ENCODE assay signal across 8 mouse cellular contexts in the genomic region with DNA sequence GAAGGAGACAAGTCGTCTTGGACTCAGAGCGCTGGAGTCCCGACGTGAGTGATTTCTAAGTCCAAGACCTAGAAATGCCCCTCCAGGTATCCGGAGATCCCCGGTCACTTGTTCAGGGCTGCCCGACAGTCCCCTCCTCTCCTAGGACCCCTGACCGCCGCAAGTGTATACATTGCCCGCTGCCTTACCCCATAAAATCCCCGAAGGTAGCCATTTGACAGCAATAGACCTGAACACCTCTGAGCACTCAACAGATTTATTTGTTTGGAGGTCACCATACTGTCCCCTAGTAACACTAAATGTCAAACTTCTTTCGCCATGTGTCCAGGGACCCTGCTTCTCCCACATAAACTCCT. TPM values are rescaled to one million over a fixed set of nuclear protein-coding genes. Genes with fewer than 3 reads are reported as not detected.
DNase-seq lines count a peak whose midpoint lies in the region; ATAC-seq and TF ChIP-seq lines count a peak whose summit lies in the region.

No protein-coding gene starts in this region.

- peak overlapping the region; percentile 68 for H3K4me2 ChIP-seq in heart, embryonic 12.5 days
- H3K4me2 ChIP-seq in forebrain, postnatal 0 days (ENCODE audit: low read depth) = peak overlapping the region; percentile 49
- H3K4me2 ChIP-seq in liver, postnatal 0 days (ENCODE audit: low read depth, low read length) = peak overlapping the region; percentile 70

- H3K9me3 ChIP-seq in heart, embryonic 12.5 days (replicated peaks) = no peaks in the 10 kb centered on the region
- no peaks in the 10 kb centered on the region for H3K9me3 ChIP-seq in ES-Bruce4 (replicated peaks; ENCODE audit: control insufficient read depth, insufficient read depth, low read length, poor library complexity, severe bottlenecking)
- H3K9me3 ChIP-seq in forebrain, postnatal 0 days (ENCODE audit: low read length) = no peaks in the 10 kb centered on the region
- no peaks in the 10 kb centered on the region for H3K9me3 ChIP-seq in liver, postnatal 0 days (ENCODE audit: low read length)

- WGBS in heart, embryonic 12.5 days = 17% methylated on average over 12 of the region's 12 CpGs
- 42% methylated on average over 12 of the region's 12 CpGs for WGBS in forebrain, postnatal 0 days
- WGBS in liver, postnatal 0 days (ENCODE audit: insufficient replicate concordance) = 21% methylated on average over 12 of the region's 12 CpGs

- no peaks in the 10 kb centered on the region for H3K27me3 ChIP-seq in heart, embryonic 12.5 days (replicated peaks)
- no peaks in the 10 kb centered on the region for H3K27me3 ChIP-seq in ES-Bruce4 (ENCODE audit: control insufficient read depth, insufficient read depth, low read length, poor library complexity, severe bottlenecking)
- H3K27me3 ChIP-seq in forebrain, postnatal 0 days (ENCODE audit: insufficient read depth, low read length) = no peaks in the 10 kb centered on the region
- H3K27me3 ChIP-seq in liver, postnatal 0 days (ENCODE audit: insufficient read depth, low read length) = no peaks in the 10 kb centered on the region

- peak overlapping the region; percentile 40 for H3K4me3 ChIP-seq in heart, embryonic 12.5 days
- peak overlapping the region; percentile 33 for H3K4me3 ChIP-seq in ES-Bruce4 (ENCODE audit: low read depth, low read length)
- peak overlapping the region; percentile 21 for H3K4me3 ChIP-seq in forebrain, postnatal 0 days (ENCODE audit: low read depth, low read length)
- peak overlapping the region; percentile 29 for H3K4me3 ChIP-seq in liver, postnatal 0 days (ENCODE audit: low read depth, low read length)

- H3K27ac ChIP-seq in heart, embryonic 12.5 days (ENCODE audit: poor library complexity, severe bottlenecking) = no peak overlapping the region
- no peak overlapping the region for H3K27ac ChIP-seq in ES-Bruce4 (ENCODE audit: insufficient read depth, low read length)
- no peak overlapping the region for H3K27ac ChIP-seq in forebrain, postnatal 0 days (ENCODE audit: low read depth, low read length)
- H3K27ac ChIP-seq in liver, postnatal 0 days (ENCODE audit: low read depth) = no peak overlapping the region

- DNase-seq in heart, postnatal 25 days (ENCODE audit: low spot score) = no peak
- DNase-seq in forebrain, postnatal 0 days = no peak
- DNase-seq in liver, postnatal 0 days = no peak
- DNase-seq in adrenal gland, postnatal 14 days = no peak

- no peak for TF ChIP-seq CTCF in ES-Bruce4 (IDR thresholded peaks at IDR 0.05; ENCODE audit: low read depth, low read length)
- TF ChIP-seq CTCF in forebrain, postnatal 0 days (IDR thresholded peaks at IDR 0.05; ENCODE audit: low read depth) = no peak
- no peak for TF ChIP-seq CTCF in liver, postnatal 0 days (IDR thresholded peaks at IDR 0.05; ENCODE audit: low read depth)

- TF ChIP-seq EP300 in ES-Bruce4 (IDR thresholded peaks at IDR 0.05; ENCODE audit: insufficient read depth, low read depth, low read length) = no peak
- no peak for TF ChIP-seq EP300 in liver, postnatal 0 days (IDR thresholded peaks at IDR 0.05; ENCODE audit: low read depth)

- no peak overlapping the region; the same call in 1 of the 2 replicates for H3K9ac ChIP-seq in heart, embryonic 12.5 days
- 0 out of 2 replicates have a peak overlapping the region, but pooled peaks have one; percentile 29 for H3K9ac ChIP-seq in ES-Bruce4 (ENCODE audit: low read depth, poor library complexity, severe bottlenecking)
- no peak overlapping the region for H3K9ac ChIP-seq in forebrain, postnatal 0 days
- no peak overlapping the region for H3K9ac ChIP-seq in liver, postnatal 0 days (replicated peaks)

- H3K36me3 ChIP-seq in heart, embryonic 12.5 days = no peaks in the 10 kb centered on the region
- no peaks in the 10 kb centered on the region for H3K36me3 ChIP-seq in ES-Bruce4 (ENCODE audit: control insufficient read depth, insufficient read depth, low read length, poor library complexity, severe bottlenecking)
- no peaks in the 10 kb centered on the region for H3K36me3 ChIP-seq in forebrain, postnatal 0 days (ENCODE audit: insufficient read depth)
- no peaks in the 10 kb centered on the region for H3K36me3 ChIP-seq in liver, postnatal 0 days (replicated peaks; ENCODE audit: insufficient read depth, low read length)

- no peak for ATAC-seq in heart, embryonic 12.5 days (ENCODE audit: insufficient number of reproducible peaks, low FRiP score)
- ATAC-seq in forebrain, postnatal 0 days = no peak
- ATAC-seq in liver, postnatal 0 days = peak; percentile 9
- no peak for ATAC-seq in erythroid progenitor cell, adult 5-6 weeks (replicated peaks; ENCODE audit: low FRiP score, poor library complexity, severe bottlenecking)
- ATAC-seq in megakaryocyte progenitor cell, adult 5-6 weeks (replicated peaks; ENCODE audit: poor library complexity) = no peak

- no peak for TF ChIP-seq POLR2A in ES-Bruce4 (IDR thresholded peaks at IDR 0.05; ENCODE audit: insufficient read depth, low read length)

- intact Hi-C loops in heart, postnatal 25 days (cut with DNase I) = loop anchor here (5.0 kb wide), 1 partner anchor 33 kb away; no protein-coding TSS in a partner anchor

- no peaks in the 10 kb centered on the region for H3K4me1 ChIP-seq in heart, embryonic 12.5 days (replicated peaks)
- H3K4me1 ChIP-seq in ES-Bruce4 (ENCODE audit: control insufficient read depth, insufficient read depth, low read length) = no peaks in the 10 kb centered on the region
- H3K4me1 ChIP-seq in forebrain, postnatal 0 days (ENCODE audit: insufficient read depth) = no peaks in the 10 kb centered on the region
- no peaks in the 10 kb centered on the region; the same call in 1 of the 2 replicates for H3K4me1 ChIP-seq in liver, postnatal 0 days (ENCODE audit: insufficient read depth)

RNA-seq across cellular contexts. Expression of gene Magix, which starts 1.0 kb away (rescaled TPM):
- polyA plus RNA-seq in heart, embryonic 12.5 days (2016; fragmentation: Nextera tagmentation; extraction: Ambion mirVana) = 0.18 TPM in 2 replicates
- total RNA-seq in heart, postnatal 25 days (2021) = 10 to 100 TPM; 24.1 to 26.0 TPM
- not detected in 2 replicates for polyA plus RNA-seq in ES-Bruce4 (2011; ENCODE audit: insufficient read depth, insufficient read length, low read depth, missing spikeins)
- total RNA-seq in forebrain, postnatal 0 days (2014; rRNA removed) = 0.15 TPM in 1 of 2 replicates, not detected in the other
- polyA plus RNA-seq in forebrain, postnatal 0 days (2015; fragmentation: Nextera tagmentation; extraction: Ambion mirVana) = 0.21 and 0.22 TPM in 2 replicates
- 2.4 TPM in 2 replicates for polyA plus RNA-seq in liver, postnatal 0 days (2015; fragmentation: Nextera tagmentation; extraction: Ambion mirVana)
- 4.2 and 5.1 TPM in 2 replicates for total RNA-seq in adrenal gland, postnatal 14 days (2021)
- total RNA-seq in erythroid progenitor cell, adult 5-6 weeks (2015; ENCODE audit: low replicate concordance) = not detected in 2 replicates
- total RNA-seq in erythroid progenitor cell, adult 5-6 weeks (2017; ENCODE audit: low replicate concordance) = not detected in 2 replicates
- not detected in 2 replicates for total RNA-seq in megakaryocyte progenitor cell, adult 5-6 weeks (2015)
- total RNA-seq in megakaryocyte progenitor cell, adult 5-6 weeks (2017) = not detected in 2 replicates

RNA-seq across cellular contexts. Expression of gene Plp2, which starts 8.8 kb away (rescaled TPM):
- 147 and 155 TPM in 2 replicates for polyA plus RNA-seq in heart, embryonic 12.5 days (2016; fragmentation: Nextera tagmentation; extraction: Ambion mirVana)
- total RNA-seq in heart, postnatal 25 days (2021) = 10 to 100 TPM; 41.6 to 54.1 TPM
- 239 and 246 TPM in 2 replicates for polyA plus RNA-seq in ES-Bruce4 (2011; ENCODE audit: insufficient read depth, insufficient read length, low read depth, missing spikeins)
- 15.7 and 24.3 TPM in 2 replicates for total RNA-seq in forebrain, postnatal 0 days (2014; rRNA removed)
- polyA plus RNA-seq in forebrain, postnatal 0 days (2015; fragmentation: Nextera tagmentation; extraction: Ambion mirVana) = 37.3 and 38.3 TPM in 2 replicates
- polyA plus RNA-seq in liver, postnatal 0 days (2015; fragmentation: Nextera tagmentation; extraction: Ambion mirVana) = 25.7 TPM in 2 replicates
- 75.2 and 76.6 TPM in 2 replicates for total RNA-seq in adrenal gland, postnatal 14 days (2021)
- 64.6 and 96.2 TPM in 2 replicates for total RNA-seq in erythroid progenitor cell, adult 5-6 weeks (2015; ENCODE audit: low replicate concordance)
- 9.6 and 18.7 TPM in 2 replicates for total RNA-seq in erythroid progenitor cell, adult 5-6 weeks (2017; ENCODE audit: low replicate concordance)
- total RNA-seq in megakaryocyte progenitor cell, adult 5-6 weeks (2015) = 115 and 133 TPM in 2 replicates
- 26.4 and 37.1 TPM in 2 replicates for total RNA-seq in megakaryocyte progenitor cell, adult 5-6 weeks (2017)

RNA-seq across cellular contexts. Expression of gene Gpkow, which starts 16.9 kb away (rescaled TPM):
- polyA plus RNA-seq in heart, embryonic 12.5 days (2016; fragmentation: Nextera tagmentation; extraction: Ambion mirVana) = 35.5 and 36.4 TPM in 2 replicates
- total RNA-seq in heart, postnatal 25 days (2021) = 10 to 100 TPM; 19.5 to 21.3 TPM
- polyA plus RNA-seq in ES-Bruce4 (2011; ENCODE audit: insufficient read depth, insufficient read length, low read depth, missing spikeins) = 14.7 and 17.1 TPM in 2 replicates
- total RNA-seq in forebrain, postnatal 0 days (2014; rRNA removed) = 15.9 and 21.0 TPM in 2 replicates
- polyA plus RNA-seq in forebrain, postnatal 0 days (2015; fragmentation: Nextera tagmentation; extraction: Ambion mirVana) = 36.4 and 41.2 TPM in 2 replicates
- polyA plus RNA-seq in liver, postnatal 0 days (2015; fragmentation: Nextera tagmentation; extraction: Ambion mirVana) = 8.0 and 9.3 TPM in 2 replicates
- 45.4 and 47.9 TPM in 2 replicates for total RNA-seq in adrenal gland, postnatal 14 days (2021)
- 10.5 and 31.9 TPM in 2 replicates for total RNA-seq in erythroid progenitor cell, adult 5-6 weeks (2015; ENCODE audit: low replicate concordance)
- total RNA-seq in erythroid progenitor cell, adult 5-6 weeks (2017; ENCODE audit: low replicate concordance) = 12.6 and 25.0 TPM in 2 replicates
- total RNA-seq in megakaryocyte progenitor cell, adult 5-6 weeks (2015) = 26.8 and 28.2 TPM in 2 replicates
- total RNA-seq in megakaryocyte progenitor cell, adult 5-6 weeks (2017) = 19.2 and 24.4 TPM in 2 replicates

RNA-seq across cellular contexts. Expression of gene Prickle3, which starts 23.0 kb away (rescaled TPM):
- 6.6 and 6.8 TPM in 2 replicates for polyA plus RNA-seq in heart, embryonic 12.5 days (2016; fragmentation: Nextera tagmentation; extraction: Ambion mirVana)
- total RNA-seq in heart, postnatal 25 days (2021) = 10 to 100 TPM; 16.5 to 19.9 TPM
- polyA plus RNA-seq in ES-Bruce4 (2011; ENCODE audit: insufficient read depth, insufficient read length, low read depth, missing spikeins) = 5.8 and 6.1 TPM in 2 replicates
- total RNA-seq in forebrain, postnatal 0 days (2014; rRNA removed) = 1.2 TPM in 2 replicates
- polyA plus RNA-seq in forebrain, postnatal 0 days (2015; fragmentation: Nextera tagmentation; extraction: Ambion mirVana) = 1.0 and 1.5 TPM in 2 replicates
- polyA plus RNA-seq in liver, postnatal 0 days (2015; fragmentation: Nextera tagmentation; extraction: Ambion mirVana) = 1.7 TPM in 2 replicates
- 16.0 and 19.8 TPM in 2 replicates for total RNA-seq in adrenal gland, postnatal 14 days (2021)
- total RNA-seq in erythroid progenitor cell, adult 5-6 weeks (2015; ENCODE audit: low replicate concordance) = 0.72 and 1.3 TPM in 2 replicates
- total RNA-seq in erythroid progenitor cell, adult 5-6 weeks (2017; ENCODE audit: low replicate concordance) = 0.23 and 0.90 TPM in 2 replicates
- total RNA-seq in megakaryocyte progenitor cell, adult 5-6 weeks (2015) = 3.9 and 4.8 TPM in 2 replicates
- 4.1 and 6.0 TPM in 2 replicates for total RNA-seq in megakaryocyte progenitor cell, adult 5-6 weeks (2017)

RNA-seq across cellular contexts. Expression of gene Wdr45, which starts 34.1 kb away (rescaled TPM):
- polyA plus RNA-seq in heart, embryonic 12.5 days (2016; fragmentation: Nextera tagmentation; extraction: Ambion mirVana) = 21.6 and 22.4 TPM in 2 replicates
- total RNA-seq in heart, postnatal 25 days (2021) = 10 to 100 TPM; 34.4 to 44.8 TPM
- 44.6 and 56.8 TPM in 2 replicates for polyA plus RNA-seq in ES-Bruce4 (2011; ENCODE audit: insufficient read depth, insufficient read length, low read depth, missing spikeins)
- 29.0 and 32.2 TPM in 2 replicates for total RNA-seq in forebrain, postnatal 0 days (2014; rRNA removed)
- polyA plus RNA-seq in forebrain, postnatal 0 days (2015; fragmentation: Nextera tagmentation; extraction: Ambion mirVana) = 30.8 and 31.5 TPM in 2 replicates
- polyA plus RNA-seq in liver, postnatal 0 days (2015; fragmentation: Nextera tagmentation; extraction: Ambion mirVana) = 17.4 and 18.5 TPM in 2 replicates
- 51.1 and 57.3 TPM in 2 replicates for total RNA-seq in adrenal gland, postnatal 14 days (2021)
- total RNA-seq in erythroid progenitor cell, adult 5-6 weeks (2015; ENCODE audit: low replicate concordance) = 42.2 and 59.5 TPM in 2 replicates
- total RNA-seq in erythroid progenitor cell, adult 5-6 weeks (2017; ENCODE audit: low replicate concordance) = 36.0 and 46.8 TPM in 2 replicates
- 27.3 and 39.9 TPM in 2 replicates for total RNA-seq in megakaryocyte progenitor cell, adult 5-6 weeks (2015)
- total RNA-seq in megakaryocyte progenitor cell, adult 5-6 weeks (2017) = 18.4 and 21.7 TPM in 2 replicates
